Mouse (Mus musculus): ENCODE results near the gene Gm17581.

The Gm17581 gene

DNA sequence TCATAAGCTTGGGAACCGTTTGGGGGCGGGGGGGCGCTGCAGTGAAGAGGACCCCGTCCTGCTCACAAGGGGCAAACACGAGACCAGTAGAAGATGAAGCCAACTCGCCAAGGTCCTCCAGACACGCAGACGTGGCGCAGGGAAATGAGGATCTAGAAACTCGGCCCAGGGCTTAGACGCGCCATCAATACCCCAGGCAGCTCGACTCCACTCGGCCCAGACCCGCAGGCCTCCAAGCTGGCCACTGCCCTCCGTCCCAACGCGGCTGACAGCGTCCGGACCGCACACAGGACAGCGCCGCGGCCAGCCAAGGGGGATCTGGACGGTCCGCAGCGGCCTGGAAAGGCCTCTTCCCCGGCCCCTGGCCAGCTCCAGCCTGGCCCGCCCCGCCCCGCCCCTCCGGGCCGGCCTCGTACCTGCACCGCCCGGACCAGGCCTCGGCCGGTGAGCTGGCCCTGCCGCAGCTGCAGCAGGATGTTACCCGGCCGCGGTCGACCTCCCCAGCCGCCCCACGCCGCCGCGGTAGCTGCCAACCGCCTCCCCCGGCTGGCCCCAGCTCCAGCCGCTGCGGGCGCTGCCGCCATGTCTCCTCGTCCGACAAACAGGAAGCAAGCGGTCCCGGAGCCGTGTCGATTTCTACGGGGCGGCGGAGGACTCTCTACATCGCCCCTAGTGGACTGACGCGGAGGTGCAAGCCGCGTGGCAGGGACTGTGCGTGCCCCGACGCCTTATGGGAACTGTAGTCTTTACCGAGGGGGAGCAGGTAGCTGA lies 43.8 kb downstream of the Gm17581 start, which contains the start of gene Trpc4ap:
Gene Trpc4ap (minus strand): TSS at position 662 of the 771 bp plus-strand sequence.
- peak; percentile 98 to 99 for DNase-seq (ENCODE audit: low spot score in 2 of 2)

DNA sequence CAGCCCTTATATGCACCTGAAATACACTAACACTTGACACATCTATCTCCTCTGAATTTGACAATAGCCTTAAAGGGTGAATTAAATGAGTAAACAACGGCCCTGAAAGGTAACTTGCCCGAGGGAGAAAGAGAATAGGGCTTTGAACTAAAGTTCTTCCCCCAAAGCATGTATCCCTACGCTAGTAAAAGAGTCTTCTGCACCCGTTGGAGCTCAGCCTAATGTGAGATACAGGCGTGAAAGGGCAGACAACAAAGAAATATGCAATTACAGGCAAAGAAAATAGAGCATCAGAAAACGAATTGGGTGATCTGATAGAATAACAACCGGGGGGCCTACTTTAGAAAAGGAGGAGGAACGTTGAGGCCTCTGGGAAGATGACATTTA lies 44.3 kb downstream of the Gm17581 start:
- DNase-seq (ENCODE audit: low spot score in 2 of 2): no peak

DNA sequence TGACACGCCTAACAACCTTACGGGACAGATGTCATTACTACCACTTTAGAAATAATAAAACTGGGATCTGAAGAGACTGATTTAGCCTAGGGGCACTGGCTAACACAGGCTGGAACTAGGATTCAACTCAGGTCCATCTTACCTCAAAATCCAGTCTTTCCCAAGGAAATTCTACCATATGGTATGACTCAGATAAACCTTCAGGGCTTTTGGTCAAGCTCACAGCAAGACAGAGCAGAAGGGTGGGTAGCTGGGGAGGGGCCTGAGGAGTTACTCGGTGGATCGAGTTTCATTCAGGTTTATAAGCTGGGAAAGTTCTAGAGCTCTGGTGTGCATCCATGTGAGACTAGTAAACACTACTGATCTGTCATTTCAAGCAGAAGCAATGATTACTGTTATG lies 46.5 kb downstream of the Gm17581 start:
- DNase-seq (ENCODE audit: low spot score in 2 of 2): no peak

DNA sequence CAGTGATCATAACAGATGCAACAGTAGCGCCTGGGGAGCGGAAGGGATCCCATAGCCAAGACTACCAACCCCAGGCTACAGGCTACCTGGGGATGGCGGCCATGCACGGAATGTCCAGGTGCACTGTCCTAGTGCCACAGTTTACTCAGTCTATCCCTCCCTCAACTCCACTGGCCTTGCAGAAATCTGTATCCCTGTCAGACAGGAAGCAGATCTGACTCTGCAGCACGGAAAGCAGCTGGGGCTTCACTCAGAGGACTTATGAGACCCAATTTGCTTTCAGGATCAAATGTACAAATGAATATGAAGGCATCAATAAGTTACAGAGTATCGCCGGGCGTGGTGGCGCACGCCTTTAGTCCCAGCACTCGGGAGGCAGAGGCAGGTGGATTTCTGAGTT lies 47.9 kb downstream of the Gm17581 start:
- no peak for DNase-seq (ENCODE audit: low spot score in 2 of 2)

DNA sequence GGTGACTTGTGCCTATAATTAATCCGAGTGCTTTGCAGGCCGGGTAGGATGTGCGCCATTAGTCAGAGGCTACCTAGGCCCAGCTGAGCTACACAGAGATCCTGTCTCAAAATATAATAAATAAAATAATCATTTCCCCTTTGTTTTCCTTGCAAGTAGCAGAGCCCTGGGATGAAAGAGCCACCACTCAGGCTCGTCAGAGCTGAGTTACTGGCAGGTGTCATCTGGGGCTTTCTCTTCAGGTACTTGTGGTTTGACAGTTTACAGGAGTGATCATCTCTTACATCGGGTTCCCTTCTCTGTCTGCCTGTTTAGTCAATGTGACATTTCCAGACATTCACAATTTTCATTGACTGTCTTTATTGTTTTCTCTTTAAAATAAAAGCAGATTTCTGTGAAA lies 49.1 kb downstream of the Gm17581 start:
- no peak for DNase-seq (ENCODE audit: low spot score in 2 of 2)
